Mouse (Mus musculus) heart, adult 10 weeks (tissue): ENCODE measurements around the gene Adora1. TPM values are rescaled to one million over a fixed set of nuclear protein-coding genes. Genes with fewer than 3 reads are reported as not detected.

ENCODE experiments used
- polyA plus RNA-seq: library from polyadenylated mRNA; stranded (reverse); fragments of 350-450 nt; fragmentation: Illumina TruSeq; extraction: RNeasy Lipid Tissue Mini Kit (QIAGEN cat#74804); gene quantifications from one replicate; pipeline ENCODE4 v1.2.3, GENCODE M21; 2014; ENCODE audit warnings: low read depth, low replicate concordance

Adora1 gene
- 9.8 TPM for polyA plus RNA-seq

GRCm38 (mm10) chr1:134235391-134235921 is at the start of gene Adora1:
Gene Adora1, minus strand, starts transcription at chr1:134235431.

DNA sequence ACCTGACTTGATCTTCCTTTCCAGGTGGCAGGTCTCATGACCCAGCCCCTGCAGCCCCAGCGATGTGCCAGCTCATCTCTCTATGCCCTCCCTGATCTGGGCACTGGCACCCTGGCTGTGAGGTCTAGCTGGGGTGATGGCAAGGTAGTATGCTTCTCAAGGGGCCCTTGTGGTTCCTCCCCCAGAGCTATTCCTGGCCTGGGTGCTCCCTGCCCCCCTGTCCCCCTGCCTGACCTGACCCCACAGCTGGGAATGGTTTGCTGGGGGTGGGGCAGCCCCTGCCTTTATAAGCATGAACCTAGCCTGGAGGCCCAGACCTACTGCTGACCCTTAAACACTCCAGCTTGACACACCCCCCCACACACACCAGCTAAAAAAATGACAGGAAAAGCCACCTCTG is 42.1 kb downstream of the Adora1 start, which contains the start of gene Mybph:
Gene Mybph, plus strand, starts transcription at position 323 of the 400 bp plus-strand sequence.

DNA sequence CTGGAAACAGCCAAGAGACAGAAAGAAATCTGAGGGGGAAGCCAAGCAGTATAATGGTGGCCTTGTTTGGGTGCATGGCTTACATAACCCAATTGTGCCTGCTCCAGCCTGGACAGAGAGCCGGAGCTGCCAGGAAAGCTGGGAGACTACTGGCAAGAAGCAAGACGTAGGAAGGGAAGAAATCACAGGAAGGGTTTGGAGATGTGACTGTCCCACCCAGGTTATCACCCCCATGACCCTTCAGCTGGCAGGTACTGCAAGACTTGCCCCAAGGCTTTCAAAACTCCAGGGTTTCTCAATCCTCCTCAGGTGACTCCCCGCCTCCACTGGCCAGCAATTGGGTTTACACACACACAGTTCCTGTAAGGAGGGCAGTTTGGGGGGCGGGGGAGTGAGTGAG is 53.2 kb downstream of the Adora1 start, which contains the start of gene Chil1:
Gene Chil1, plus strand, starts transcription at position 152 of the 400 bp plus-strand sequence.

Other genes with a start within 250 kb of the Adora1 start
- 13.1 TPM for gene Fmod, start 198.2 kb downstream of the Adora1 start, polyA plus RNA-seq
- 43.7 TPM for gene Btg2, start 156.3 kb downstream of the Adora1 start, polyA plus RNA-seq
- gene Chit1, start 124.2 kb downstream of the Adora1 start, polyA plus RNA-seq, result not detected
- 0.71 TPM for gene Chil1, start 53.3 kb downstream of the Adora1 start, polyA plus RNA-seq
- gene Mybph, start 42.0 kb downstream of the Adora1 start, polyA plus RNA-seq, result not detected
- not detected for gene Myog, start 54.6 kb upstream of the Adora1 start, polyA plus RNA-seq
- gene Ppfia4, start 97.5 kb upstream of the Adora1 start, polyA plus RNA-seq, result 1.8 TPM
- 14.8 TPM for gene Tmem183a, start 126.5 kb upstream of the Adora1 start, polyA plus RNA-seq
- gene 4933406M09Rik, start 150.5 kb upstream of the Adora1 start, polyA plus RNA-seq, result not detected
- gene Cyb5r1, start 170.1 kb upstream of the Adora1 start, polyA plus RNA-seq, result 30.1 TPM
- gene Adipor1, start 179.9 kb upstream of the Adora1 start, polyA plus RNA-seq, result 114 TPM
- 21.7 TPM for gene Klhl12, start 220.1 kb upstream of the Adora1 start, polyA plus RNA-seq